Mouse (Mus musculus): Measurements from ENCODE around the gene Olfr116. TPM values are rescaled to one million over a fixed set of nuclear protein-coding genes. Genes with fewer than 3 reads are reported as not detected.

Olfr116 gene
- polyA plus RNA-seq (2014; fragmentation: Illumina TruSeq; extraction: RNeasy Lipid Tissue Mini Kit (QIAGEN cat#74804); ENCODE audit: low read depth, low replicate concordance): not detected

GRCm38 (mm10) chr17:37627009-37627408 lies at the start of gene Olfr116, which contains the start of gene Olfr115:
Gene Olfr116 (minus strand): TSS chr17:37627199.
Gene Olfr115 (minus strand): TSS chr17:37627109.

GRCm38 (mm10) chr17:37666688-37667087 lies 39.7 kb upstream of the Olfr116 start, which contains the start of gene Olfr118:
Gene Olfr118 (plus strand): TSS chr17:37666988.

GRCm38 (mm10) chr17:37663682-37664081 lies 36.7 kb upstream of the Olfr116 start, which contains the start of gene Olfr117:
Gene Olfr117 (minus strand): TSS chr17:37663782.

GRCm38 (mm10) chr17:37592643-37593042 lies 34.4 kb downstream of the Olfr116 start, which contains the start of gene Olfr114:
Gene Olfr114 (minus strand): TSS chr17:37592743.

GRCm38 (mm10) chr17:37577563-37577962 lies 49.4 kb downstream of the Olfr116 start, which contains the start of gene Olfr113:
Gene Olfr113 (minus strand): TSS chr17:37577663.

Other genes with a start within 250 kb of the Olfr116 start
- not detected for gene Olfr105-ps, start 248.2 kb downstream of the Olfr116 start, polyA plus RNA-seq (2014; fragmentation: Illumina TruSeq; extraction: RNeasy Lipid Tissue Mini Kit (QIAGEN cat#74804); ENCODE audit: low read depth, low replicate concordance)
- gene Olfr106-ps, start 236.8 kb downstream of the Olfr116 start, polyA plus RNA-seq (2014; fragmentation: Illumina TruSeq; extraction: RNeasy Lipid Tissue Mini Kit (QIAGEN cat#74804); ENCODE audit: low read depth, low replicate concordance): not detected
- not detected for gene Olfr107, start 228.0 kb downstream of the Olfr116 start, polyA plus RNA-seq (2014; fragmentation: Illumina TruSeq; extraction: RNeasy Lipid Tissue Mini Kit (QIAGEN cat#74804); ENCODE audit: low read depth, low replicate concordance)
- gene Olfr108, start 181.7 kb downstream of the Olfr116 start, polyA plus RNA-seq (2014; fragmentation: Illumina TruSeq; extraction: RNeasy Lipid Tissue Mini Kit (QIAGEN cat#74804); ENCODE audit: low read depth, low replicate concordance): not detected
- gene Olfr109, start 168.3 kb downstream of the Olfr116 start, polyA plus RNA-seq (2014; fragmentation: Illumina TruSeq; extraction: RNeasy Lipid Tissue Mini Kit (QIAGEN cat#74804); ENCODE audit: low read depth, low replicate concordance): not detected
- gene H2-M2, start 143.6 kb downstream of the Olfr116 start, polyA plus RNA-seq (2014; fragmentation: Illumina TruSeq; extraction: RNeasy Lipid Tissue Mini Kit (QIAGEN cat#74804); ENCODE audit: low read depth, low replicate concordance): 3.1 TPM
- gene Olfr110, start 134.7 kb downstream of the Olfr116 start, polyA plus RNA-seq (2014; fragmentation: Illumina TruSeq; extraction: RNeasy Lipid Tissue Mini Kit (QIAGEN cat#74804); ENCODE audit: low read depth, low replicate concordance): not detected
- gene Olfr111, start 119.2 kb downstream of the Olfr116 start, polyA plus RNA-seq (2014; fragmentation: Illumina TruSeq; extraction: RNeasy Lipid Tissue Mini Kit (QIAGEN cat#74804); ENCODE audit: low read depth, low replicate concordance): 0.44 TPM
- gene Olfr112, start 57.7 kb downstream of the Olfr116 start, polyA plus RNA-seq (2014; fragmentation: Illumina TruSeq; extraction: RNeasy Lipid Tissue Mini Kit (QIAGEN cat#74804); ENCODE audit: low read depth, low replicate concordance): not detected
- not detected for gene Olfr113, start 49.5 kb downstream of the Olfr116 start, polyA plus RNA-seq (2014; fragmentation: Illumina TruSeq; extraction: RNeasy Lipid Tissue Mini Kit (QIAGEN cat#74804); ENCODE audit: low read depth, low replicate concordance)
- not detected for gene Olfr114, start 34.5 kb downstream of the Olfr116 start, polyA plus RNA-seq (2014; fragmentation: Illumina TruSeq; extraction: RNeasy Lipid Tissue Mini Kit (QIAGEN cat#74804); ENCODE audit: low read depth, low replicate concordance)
- not detected for gene Olfr115, start 90 bp downstream of the Olfr116 start, polyA plus RNA-seq (2014; fragmentation: Illumina TruSeq; extraction: RNeasy Lipid Tissue Mini Kit (QIAGEN cat#74804); ENCODE audit: low read depth, low replicate concordance)
- gene Olfr117, start 36.6 kb upstream of the Olfr116 start, polyA plus RNA-seq (2014; fragmentation: Illumina TruSeq; extraction: RNeasy Lipid Tissue Mini Kit (QIAGEN cat#74804); ENCODE audit: low read depth, low replicate concordance): not detected
- not detected for gene Olfr118, start 39.8 kb upstream of the Olfr116 start, polyA plus RNA-seq (2014; fragmentation: Illumina TruSeq; extraction: RNeasy Lipid Tissue Mini Kit (QIAGEN cat#74804); ENCODE audit: low read depth, low replicate concordance)
- gene Olfr119, start 69.4 kb upstream of the Olfr116 start, polyA plus RNA-seq (2014; fragmentation: Illumina TruSeq; extraction: RNeasy Lipid Tissue Mini Kit (QIAGEN cat#74804); ENCODE audit: low read depth, low replicate concordance): not detected
- not detected for gene Olfr120, start 94.6 kb upstream of the Olfr116 start, polyA plus RNA-seq (2014; fragmentation: Illumina TruSeq; extraction: RNeasy Lipid Tissue Mini Kit (QIAGEN cat#74804); ENCODE audit: low read depth, low replicate concordance)
- not detected for gene Olfr121, start 121.7 kb upstream of the Olfr116 start, polyA plus RNA-seq (2014; fragmentation: Illumina TruSeq; extraction: RNeasy Lipid Tissue Mini Kit (QIAGEN cat#74804); ENCODE audit: low read depth, low replicate concordance)
- gene Olfr122, start 141.4 kb upstream of the Olfr116 start, polyA plus RNA-seq (2014; fragmentation: Illumina TruSeq; extraction: RNeasy Lipid Tissue Mini Kit (QIAGEN cat#74804); ENCODE audit: low read depth, low replicate concordance): not detected
- not detected for gene Olfr123, start 166.3 kb upstream of the Olfr116 start, polyA plus RNA-seq (2014; fragmentation: Illumina TruSeq; extraction: RNeasy Lipid Tissue Mini Kit (QIAGEN cat#74804); ENCODE audit: low read depth, low replicate concordance)
- gene Olfr124, start 172.7 kb upstream of the Olfr116 start, polyA plus RNA-seq (2014; fragmentation: Illumina TruSeq; extraction: RNeasy Lipid Tissue Mini Kit (QIAGEN cat#74804); ENCODE audit: low read depth, low replicate concordance): not detected
- not detected for gene Olfr125, start 205.8 kb upstream of the Olfr116 start, polyA plus RNA-seq (2014; fragmentation: Illumina TruSeq; extraction: RNeasy Lipid Tissue Mini Kit (QIAGEN cat#74804); ENCODE audit: low read depth, low replicate concordance)
- not detected for gene Olfr126, start 220.3 kb upstream of the Olfr116 start, polyA plus RNA-seq (2014; fragmentation: Illumina TruSeq; extraction: RNeasy Lipid Tissue Mini Kit (QIAGEN cat#74804); ENCODE audit: low read depth, low replicate concordance)